Mouse (Mus musculus): ENCODE results near the gene Defb23.
"Not testable (repeated sequence)": the region's sequence is repeated elsewhere in the genome, so short reads cannot be mapped to it uniquely, and the experiment has no call there.

Defb23 gene

DNA sequence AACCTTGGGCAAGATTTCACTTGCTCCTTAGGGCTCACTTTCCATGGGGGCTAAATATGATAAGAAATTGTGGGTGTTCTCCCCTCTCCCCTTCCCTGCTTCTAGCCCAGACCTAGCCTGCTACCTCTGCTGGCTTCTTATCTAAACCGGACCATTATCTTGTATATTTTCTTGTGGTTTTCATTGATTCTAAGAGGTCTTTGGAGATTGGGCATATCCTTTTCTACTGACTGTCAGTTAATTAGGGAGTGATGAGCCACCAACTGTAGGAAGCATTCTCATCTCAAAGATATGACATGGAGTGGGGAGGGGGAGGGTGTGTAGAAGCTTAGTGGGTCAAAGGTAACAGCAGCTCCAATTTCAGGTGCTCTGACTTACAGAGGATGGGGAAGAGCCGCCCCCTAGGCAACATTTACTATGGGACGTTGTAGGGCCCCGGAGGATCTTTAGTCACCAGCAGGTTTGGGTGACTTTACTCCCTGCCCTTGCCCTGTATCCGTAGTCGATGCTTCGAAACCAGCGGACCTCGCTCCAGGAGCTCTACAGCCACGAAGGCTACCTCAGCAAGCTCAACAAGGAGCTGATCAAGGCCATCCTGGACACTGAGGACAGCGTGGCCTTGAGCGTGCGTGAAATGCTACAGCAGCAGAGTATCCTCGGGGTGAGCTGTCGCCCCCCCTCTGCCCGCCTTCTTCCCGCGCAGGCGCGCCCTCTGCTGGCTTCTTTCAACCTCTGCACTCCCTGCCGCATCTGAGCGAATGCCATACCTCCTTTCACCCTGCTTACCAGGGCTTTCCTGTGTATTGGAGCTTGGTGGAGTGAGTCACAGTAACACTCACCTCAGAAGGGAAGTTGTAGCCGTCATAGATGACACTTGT, 27.2 kb downstream of the Defb23 start:
- DNase-seq (ENCODE audit: low read depth, low spot score) = peak; percentile 70

DNA sequence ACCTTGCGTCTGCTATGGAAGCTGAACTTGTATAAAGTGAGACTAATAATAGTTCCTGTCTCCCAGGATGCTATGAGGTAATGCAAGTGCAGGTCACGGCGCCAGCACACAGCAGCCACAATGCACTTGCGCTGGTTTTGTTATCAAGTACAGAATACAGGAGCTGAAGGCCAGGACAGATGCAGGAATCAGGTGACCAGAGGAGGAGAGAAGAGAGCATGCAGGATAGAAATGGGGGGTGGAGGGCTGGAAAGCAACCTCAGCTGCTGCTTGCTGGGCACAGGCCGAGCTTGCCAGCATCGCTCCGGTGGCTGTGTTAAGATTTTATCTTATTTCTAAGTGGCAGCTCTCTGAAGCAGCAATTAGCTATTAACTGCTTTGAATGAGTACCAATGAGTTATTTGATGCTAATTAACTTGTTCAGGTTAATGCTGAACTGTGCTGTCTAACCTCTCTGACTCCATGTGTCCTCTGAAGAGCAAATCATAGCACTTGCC, 28.0 kb downstream of the Defb23 start:
- DNase-seq (ENCODE audit: low read depth, low spot score) = no peak

DNA sequence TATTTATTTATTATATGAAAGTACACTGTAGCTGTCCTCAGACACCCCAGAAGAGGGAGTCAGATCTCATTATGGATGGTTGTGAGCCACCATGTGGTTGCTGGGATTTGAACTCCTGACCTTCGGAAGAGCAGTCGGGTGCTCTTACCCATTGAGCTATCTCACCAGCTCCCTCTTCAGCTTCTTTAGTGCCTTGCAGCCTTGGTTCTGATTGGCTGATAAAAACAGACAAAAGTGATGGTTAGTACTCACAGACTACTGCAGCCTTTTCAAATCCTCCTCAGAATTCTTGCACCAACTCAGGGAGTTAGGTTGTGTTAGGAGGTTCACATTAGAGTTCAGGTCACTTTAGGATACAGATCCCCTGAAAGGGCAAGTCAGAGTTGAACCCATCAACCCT, 35.9 kb downstream of the Defb23 start:
- DNase-seq (ENCODE audit: low read depth, low spot score) = not testable (repeated sequence)

DNA sequence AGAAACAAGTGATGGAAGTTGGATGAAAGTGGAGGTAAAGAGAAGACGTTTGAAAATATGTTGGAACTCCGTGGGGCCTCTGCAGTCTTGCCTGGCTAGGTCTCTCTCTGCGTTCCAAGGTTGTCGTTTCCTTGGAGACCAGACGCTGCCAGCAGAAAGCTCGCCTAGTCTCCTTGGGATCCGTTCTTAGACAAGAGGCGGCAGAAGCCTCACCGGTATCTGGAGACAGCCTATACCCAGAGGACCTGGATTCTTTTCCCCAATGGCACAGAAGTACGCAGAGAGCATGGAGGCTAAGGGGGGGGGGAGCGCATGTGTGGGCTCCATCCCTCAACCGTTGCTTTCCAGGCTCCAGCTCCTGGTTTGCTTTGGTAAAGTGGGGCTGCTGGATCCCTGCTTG, 36.9 kb downstream of the Defb23 start:
- DNase-seq (ENCODE audit: low read depth, low spot score) = no peak

DNA sequence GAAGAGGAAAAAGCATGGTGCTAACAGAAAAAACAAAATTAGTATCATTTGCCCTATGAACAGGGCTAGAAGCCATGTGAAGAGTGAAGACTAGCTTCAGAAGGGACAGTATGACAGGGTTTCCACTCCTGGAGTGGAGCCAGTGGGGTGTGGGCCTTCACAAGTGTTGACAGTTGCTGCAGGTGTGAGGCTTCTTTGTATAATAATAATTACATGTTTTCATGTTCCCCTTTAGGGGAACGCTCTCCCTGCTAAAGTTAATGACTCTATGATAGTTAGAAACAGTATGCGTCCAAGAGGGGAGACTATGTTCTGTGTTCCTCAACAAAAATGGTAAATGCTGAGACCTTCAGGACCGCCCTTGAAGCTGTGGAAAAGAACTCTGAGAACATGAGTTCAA, 48.6 kb downstream of the Defb23 start:
- no peak for DNase-seq (ENCODE audit: low read depth, low spot score)

DNA sequence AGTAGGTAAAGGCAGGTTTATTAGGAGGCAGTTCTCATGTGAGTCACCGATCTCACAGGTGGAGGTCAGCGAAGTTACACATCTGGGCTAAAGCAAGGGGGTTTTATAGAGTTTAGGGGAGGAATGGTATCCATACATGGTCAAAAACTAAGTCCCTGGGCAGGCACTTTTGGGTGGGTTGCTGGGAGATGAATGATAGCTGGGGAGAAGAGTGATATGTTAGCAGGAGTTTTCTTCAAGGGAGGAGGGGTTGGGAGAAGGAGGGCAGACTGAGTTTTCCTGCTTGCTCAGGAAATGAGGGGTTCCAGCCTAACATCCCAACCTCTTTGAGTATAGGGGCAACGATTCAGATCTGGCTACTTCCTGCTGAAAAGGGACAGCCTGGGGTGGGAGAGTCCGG, 49.1 kb downstream of the Defb23 start, which contains the start of gene 6820408C15Rik:
6820408C15Rik (plus strand) TSS at position 301 of the 400 bp plus-strand sequence.
- no peak for DNase-seq (ENCODE audit: low read depth, low spot score)

DNA sequence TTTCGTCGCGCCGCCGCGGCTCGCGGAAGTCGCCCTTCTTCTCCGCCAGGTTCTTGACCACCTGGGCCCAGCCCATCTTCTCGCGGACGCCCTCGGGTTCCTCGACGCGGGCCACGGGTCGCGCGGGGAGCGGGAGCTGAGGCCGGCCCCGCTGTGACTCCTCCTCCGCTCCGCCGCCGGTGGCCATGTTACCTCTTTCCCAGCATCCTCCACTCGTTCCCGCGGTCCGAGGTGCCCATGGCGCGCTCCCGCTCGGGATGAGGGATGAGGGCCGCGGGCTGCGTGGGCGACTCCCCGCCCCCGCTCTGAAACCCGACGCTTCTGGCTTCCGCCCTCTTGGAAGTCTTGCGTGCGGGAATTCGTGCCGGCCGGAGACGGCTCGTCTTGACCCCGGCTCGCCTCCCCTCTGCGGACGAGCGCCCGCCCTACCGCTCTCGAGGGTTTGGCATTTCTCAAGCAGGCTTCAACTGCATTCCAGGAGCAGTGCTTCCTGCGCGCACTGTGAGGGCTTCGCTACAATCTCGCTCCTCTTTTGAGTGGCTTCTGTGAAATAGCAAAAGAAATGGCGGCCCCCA, 49.7 kb downstream of the Defb23 start, which contains the start of gene Zcchc3:
Zcchc3 (minus strand) TSS at position 437 of the 575 bp plus-strand sequence.
- peak; percentile 70 for DNase-seq (ENCODE audit: low read depth, low spot score)

DNA sequence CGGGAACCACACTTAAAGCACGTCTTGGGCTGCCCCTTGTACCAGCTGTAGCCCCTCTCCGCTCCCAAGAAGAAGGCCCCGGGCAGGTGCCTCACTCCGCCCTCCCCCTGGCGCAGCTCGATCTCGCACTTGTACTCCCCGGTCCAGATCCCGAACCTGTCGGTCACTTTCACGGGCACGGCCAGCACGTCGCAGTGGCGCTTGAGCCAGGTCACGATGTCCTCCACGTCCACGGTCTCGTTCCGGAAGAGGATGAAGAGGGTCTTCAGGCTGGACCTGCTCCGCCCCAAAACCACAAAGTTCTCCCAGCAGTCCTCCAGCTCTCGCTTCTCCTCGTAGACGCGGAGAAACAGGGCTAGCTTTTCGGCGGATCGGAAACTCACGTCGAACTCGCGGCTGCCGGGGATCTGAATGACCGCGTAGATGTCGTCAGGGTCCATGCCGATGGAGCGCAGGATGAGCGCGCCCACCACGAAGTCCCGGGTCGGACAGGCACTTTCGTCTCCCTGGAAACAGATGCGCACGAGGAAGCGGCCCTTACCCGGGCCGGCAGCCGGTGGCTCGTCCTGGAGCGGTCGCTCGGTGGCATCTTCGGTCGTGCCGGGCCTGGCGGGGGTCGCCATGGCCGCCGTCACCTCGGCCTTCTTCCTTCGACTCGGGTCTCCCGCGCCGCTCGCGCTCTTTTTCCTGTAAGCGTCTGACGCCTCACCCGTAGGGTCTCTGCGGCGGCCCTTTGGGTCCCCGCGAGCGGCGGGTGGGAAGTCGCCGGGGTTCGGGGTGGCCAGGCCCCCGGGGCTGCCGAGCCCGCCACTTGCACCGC, 50.4 kb downstream of the Defb23 start:
- no peak for DNase-seq (ENCODE audit: low read depth, low spot score)

DNA sequence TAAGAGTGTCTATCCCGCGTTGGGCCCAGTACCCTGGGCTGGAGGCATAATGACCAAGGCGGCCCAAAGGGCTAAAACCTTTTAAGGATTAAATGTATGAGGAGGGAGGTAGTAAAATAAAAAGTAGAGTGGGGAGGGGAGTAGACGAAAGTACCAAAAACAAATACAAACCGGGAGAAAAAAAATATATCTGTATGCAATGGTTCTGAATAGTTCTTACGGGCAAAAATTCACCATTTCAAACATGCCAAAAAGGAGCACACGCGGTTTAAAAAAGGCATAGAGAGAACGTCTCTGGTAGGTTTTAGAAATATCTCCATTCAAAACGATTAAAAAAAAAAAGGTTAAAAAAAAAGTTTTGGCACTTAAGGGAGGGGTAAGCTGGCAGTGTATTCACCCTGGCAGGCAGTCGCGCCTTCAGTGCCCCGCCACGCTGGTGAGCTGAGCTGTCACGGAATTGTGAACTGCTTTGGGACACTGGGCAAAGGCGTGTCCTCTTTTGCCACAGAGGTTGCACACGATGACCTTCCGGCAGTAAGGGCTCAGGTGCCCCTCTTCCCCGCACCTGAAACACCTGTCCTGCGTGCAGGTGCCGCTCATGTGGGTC, 51.2 kb downstream of the Defb23 start:
- no peak for DNase-seq (ENCODE audit: low read depth, low spot score)

DNA sequence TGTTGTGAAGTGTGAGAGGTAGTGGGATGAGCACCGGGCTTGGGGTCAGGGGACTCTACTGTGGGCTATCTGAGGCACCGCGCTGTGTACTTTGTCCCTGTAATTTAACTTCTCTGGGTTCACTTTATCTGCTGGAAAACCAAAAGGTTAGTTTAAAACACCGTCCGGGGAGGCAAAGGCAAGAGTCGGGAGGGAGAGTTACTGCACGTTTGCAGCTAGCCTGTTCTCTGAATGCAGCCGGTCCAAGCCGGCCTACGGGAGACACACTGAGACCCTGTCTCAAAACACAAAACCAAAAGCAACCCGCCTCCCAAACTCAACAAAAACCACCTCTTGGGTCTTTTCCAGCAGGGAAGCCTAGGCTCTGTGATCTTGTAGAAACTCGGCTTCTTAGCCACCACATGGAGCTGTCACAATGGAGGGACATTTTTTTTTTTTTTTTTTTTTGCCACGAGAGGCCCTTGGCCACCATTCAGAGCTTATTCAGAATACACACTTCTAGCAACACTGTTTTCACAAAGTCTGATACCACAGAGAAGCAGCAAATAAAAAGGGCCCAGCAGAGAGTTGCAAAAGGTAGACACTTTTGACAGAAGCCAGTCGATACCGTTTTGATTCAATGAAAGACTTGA, 51.8 kb downstream of the Defb23 start:
- DNase-seq (ENCODE audit: low read depth, low spot score) = no peak

DNA sequence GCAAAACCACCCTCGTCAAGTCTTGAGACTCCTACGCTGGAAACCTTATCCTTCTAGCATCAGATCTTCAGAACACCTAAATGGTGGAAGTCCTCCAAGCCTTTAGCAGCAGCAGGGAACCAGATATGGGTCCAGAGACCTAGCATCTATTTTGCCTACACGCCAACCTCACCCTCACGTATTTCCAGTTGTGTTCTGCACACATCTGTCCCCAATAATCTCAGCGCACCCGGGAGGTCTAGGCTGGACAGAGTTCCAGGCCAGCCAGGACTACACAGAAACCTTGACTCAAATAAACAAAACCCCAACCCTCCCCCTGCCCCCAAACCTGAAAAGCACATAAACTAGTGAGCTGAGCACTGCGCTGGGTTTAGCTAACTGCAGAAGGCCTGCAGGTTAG, 52.9 kb downstream of the Defb23 start:
- no peak for DNase-seq (ENCODE audit: low read depth, low spot score)

DNA sequence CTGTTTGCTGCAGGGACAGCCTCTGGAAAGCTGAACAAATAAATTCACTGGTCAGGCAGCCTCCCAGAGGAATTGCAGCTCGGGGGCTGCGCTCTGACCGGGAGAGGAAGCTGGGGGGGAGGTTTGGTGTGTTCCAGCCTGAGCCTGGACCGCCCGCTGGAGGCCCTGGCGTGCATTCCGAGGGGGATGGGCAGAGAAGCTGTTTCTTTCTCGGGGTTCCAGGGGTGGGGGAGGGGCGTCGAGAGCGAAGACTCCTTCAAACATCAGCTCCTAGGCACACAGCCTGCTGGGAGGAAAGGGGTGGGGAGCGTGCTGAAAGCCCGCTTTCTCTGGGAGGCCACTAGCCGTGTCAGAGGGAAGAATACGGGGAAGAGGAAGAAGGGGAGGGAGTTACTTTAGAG, 53.4 kb downstream of the Defb23 start:
- DNase-seq (ENCODE audit: low read depth, low spot score) = no peak

DNA sequence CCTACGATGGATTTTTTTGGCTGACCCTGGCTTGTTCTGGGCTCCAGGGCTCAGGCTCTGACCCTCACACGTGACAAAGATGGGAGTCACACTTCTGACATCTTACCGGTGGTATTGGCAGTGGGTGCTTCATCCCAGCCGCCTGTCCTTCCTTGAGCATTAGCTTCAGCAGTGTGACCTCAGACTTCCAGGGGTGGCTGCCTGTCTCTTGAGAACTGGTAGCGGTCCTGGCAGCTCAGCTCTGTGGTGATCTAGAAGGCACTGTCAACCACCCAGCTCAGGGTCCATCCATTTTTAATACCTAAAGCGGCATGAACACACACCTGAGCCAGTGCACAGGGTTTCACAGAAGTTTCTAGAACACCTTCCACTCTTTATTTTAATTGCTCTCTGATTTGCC, 54.6 kb downstream of the Defb23 start:
- DNase-seq (ENCODE audit: low read depth, low spot score) = no peak

All from retina, adult 2 months (tissue).